Mouse (Mus musculus): ENCODE data around the gene Exosc7. TPM values are rescaled to one million over a fixed set of nuclear protein-coding genes. Genes with fewer than 3 reads are reported as not detected.

Exosc7 gene
- polyA plus RNA-seq, 2 experiments, result 77.4 to 84.1 TPM

- no peaks in the 10 kb centered on the region for H3K4me1 ChIP-seq (replicated peaks; ENCODE audit: control insufficient read depth in 2 of 2, insufficient read depth in 2 of 2, low read length in 1 of 2)
- H3K4me3 ChIP-seq (ENCODE audit: insufficient read depth in 1 of 2, low read depth in 2 of 2, low read length in 2 of 2), result no peak overlapping the region
- H3K9me3 ChIP-seq (ENCODE audit: control insufficient read depth, low read length), result no peaks in the 10 kb centered on the region
- TF ChIP-seq CTCF (IDR thresholded peaks at IDR 0.05; ENCODE audit: low read depth), result no peak
- no peak for TF ChIP-seq EP300 (IDR thresholded peaks at IDR 0.05; ENCODE audit: low read depth)
- ATAC-seq (ENCODE audit: insufficient read depth), result no peak
- WGBS (ENCODE audit: insufficient replicate concordance), result 50% methylated on average over 8 of the region's 8 CpGs
- H3K9ac ChIP-seq (replicated peaks), result no peak overlapping the region
- H3K27me3 ChIP-seq (ENCODE audit: control insufficient read depth, insufficient read depth, low read length), result no peaks in the 10 kb centered on the region
- H3K4me2 ChIP-seq (ENCODE audit: low read depth), result no peak overlapping the region
- no peak for DNase-seq (ENCODE audit: low read depth in 3 of 3, low spot score in 3 of 3)
- no peak overlapping the region for H3K27ac ChIP-seq
- no peaks in the 10 kb centered on the region for H3K36me3 ChIP-seq (replicated peaks; ENCODE audit: control insufficient read depth, insufficient read depth, low read depth)
Measured at GRCm38 (mm10) chr9:123183226-123183625, 70.2 kb downstream of the Exosc7 start.

GRCm38 (mm10) chr9:123185546-123185945 is 72.5 kb downstream of the Exosc7 start:
- Histone ChIP-seq H3K9me3 (ENCODE audit: control insufficient read depth, low read length) (no peaks in the 10 kb centered on the region), H3K4me2 (ENCODE audit: low read depth) (no peak overlapping the region), H3K4me1 (replicated peaks; ENCODE audit: control insufficient read depth in 2 of 2, insufficient read depth in 2 of 2, low read length in 1 of 2) (no peaks in the 10 kb centered on the region), H3K27me3 (ENCODE audit: control insufficient read depth, insufficient read depth, low read length) (no peaks in the 10 kb centered on the region), H3K27ac (no peak overlapping the region), H3K36me3 (replicated peaks; ENCODE audit: control insufficient read depth, insufficient read depth, low read depth) (no peaks in the 10 kb centered on the region), H3K9ac (replicated peaks) (no peak overlapping the region), H3K4me3 (ENCODE audit: insufficient read depth in 1 of 2, low read depth in 2 of 2, low read length in 2 of 2) (no peak overlapping the region)
- TF ChIP-seq EP300 (IDR thresholded peaks at IDR 0.05; ENCODE audit: low read depth) (no peak), CTCF (IDR thresholded peaks at IDR 0.05; ENCODE audit: low read depth) (no peak)
- DNase-seq (ENCODE audit: low read depth in 3 of 3, low spot score in 3 of 3), result no peak
- ATAC-seq (ENCODE audit: insufficient read depth), result no peak
- 33% methylated on average over 2 of the region's 2 CpGs for WGBS (ENCODE audit: insufficient replicate concordance)

Other genes starting within 250 kb of the Exosc7 start
- 16.0 and 18.0 TPM in 2 replicates for gene Zfp445, start 247.2 kb upstream of the Exosc7 start, polyA plus RNA-seq (2012; rRNA removed)
- gene Zfp445, start 247.2 kb upstream of the Exosc7 start, polyA plus RNA-seq (2014; fragmentation: Nextera tagmentation; extraction: Ambion mirVana), result 13.7 and 14.1 TPM in 2 replicates
- gene Zkscan7, start 227.5 kb upstream of the Exosc7 start, polyA plus RNA-seq (2012; rRNA removed), result 0.80 and 0.85 TPM in 2 replicates
- gene Zkscan7, start 227.5 kb upstream of the Exosc7 start, polyA plus RNA-seq (2014; fragmentation: Nextera tagmentation; extraction: Ambion mirVana), result 0.22 and 0.34 TPM in 2 replicates
- gene Zfp105, start 190.1 kb upstream of the Exosc7 start, polyA plus RNA-seq (2012; rRNA removed), result 0.68 and 1.1 TPM in 2 replicates
- gene Zfp105, start 190.1 kb upstream of the Exosc7 start, polyA plus RNA-seq (2014; fragmentation: Nextera tagmentation; extraction: Ambion mirVana), result 1.3 and 1.6 TPM in 2 replicates
- gene 1110059G10Rik, start 162.2 kb upstream of the Exosc7 start, polyA plus RNA-seq (2012; rRNA removed), result 6.1 and 9.1 TPM in 2 replicates
- gene 1110059G10Rik, start 162.2 kb upstream of the Exosc7 start, polyA plus RNA-seq (2014; fragmentation: Nextera tagmentation; extraction: Ambion mirVana), result 17.9 and 19.0 TPM in 2 replicates
- 15.2 and 43.7 TPM in 2 replicates for gene Kif15, start 162.2 kb upstream of the Exosc7 start, polyA plus RNA-seq (2012; rRNA removed)
- 20.4 and 23.1 TPM in 2 replicates for gene Kif15, start 162.2 kb upstream of the Exosc7 start, polyA plus RNA-seq (2014; fragmentation: Nextera tagmentation; extraction: Ambion mirVana)
- 3.2 and 3.9 TPM in 2 replicates for gene Tmem42, start 91.9 kb upstream of the Exosc7 start, polyA plus RNA-seq (2012; rRNA removed)
- gene Tmem42, start 91.9 kb upstream of the Exosc7 start, polyA plus RNA-seq (2014; fragmentation: Nextera tagmentation; extraction: Ambion mirVana), result 6.1 and 6.6 TPM in 2 replicates
- 0.02 TPM in 1 of 2 replicates, not detected in the other for gene Tgm4, start 78.5 kb upstream of the Exosc7 start, polyA plus RNA-seq (2012; rRNA removed)
- gene Tgm4, start 78.5 kb upstream of the Exosc7 start, polyA plus RNA-seq (2014; fragmentation: Nextera tagmentation; extraction: Ambion mirVana), result 0.18 TPM in 1 of 2 replicates, not detected in the other
- gene Zdhhc3, start within 50 bp of the Exosc7 start, polyA plus RNA-seq (2012; rRNA removed), result 11.2 and 18.3 TPM in 2 replicates
- 21.9 and 24.2 TPM in 2 replicates for gene Zdhhc3, start within 50 bp of the Exosc7 start, polyA plus RNA-seq (2014; fragmentation: Nextera tagmentation; extraction: Ambion mirVana)
- gene Clec3b, start 37.7 kb downstream of the Exosc7 start, polyA plus RNA-seq (2012; rRNA removed), result 0.22 TPM in 1 of 2 replicates, not detected in the other
- gene Clec3b, start 37.7 kb downstream of the Exosc7 start, polyA plus RNA-seq (2014; fragmentation: Nextera tagmentation; extraction: Ambion mirVana), result not detected in 2 replicates
- gene Cdcp1, start 102.8 kb downstream of the Exosc7 start, polyA plus RNA-seq (2012; rRNA removed), result 0.27 and 0.38 TPM in 2 replicates
- gene Cdcp1, start 102.8 kb downstream of the Exosc7 start, polyA plus RNA-seq (2014; fragmentation: Nextera tagmentation; extraction: Ambion mirVana), result 0.15 and 0.35 TPM in 2 replicates
- 3.3 and 4.2 TPM in 2 replicates for gene Tmem158, start 147.5 kb downstream of the Exosc7 start, polyA plus RNA-seq (2012; rRNA removed)
- 1.8 and 2.3 TPM in 2 replicates for gene Tmem158, start 147.5 kb downstream of the Exosc7 start, polyA plus RNA-seq (2014; fragmentation: Nextera tagmentation; extraction: Ambion mirVana)